In genomic region chr1:192092879-192093660, GRCm38 (mm10) we compare ENCODE assay signal across 8 mouse cellular contexts. TPM values are rescaled to one million over a fixed set of nuclear protein-coding genes. Genes with fewer than 3 reads are reported as not detected.
DNase-seq lines count a peak whose midpoint lies in the region; ATAC-seq and TF ChIP-seq lines count a peak whose summit lies in the region.

No protein-coding gene starts in this region.

- DNase-seq in B cell, adult 2 months: peak; percentile 87 to 91
- DNase-seq in adrenal gland, postnatal 4 days (ENCODE audit: low spot score in 2 of 2): peak; percentile 35 to 71
- DNase-seq in heart, adult 18-20 months: peak; percentile 90 to 94
- DNase-seq in kidney, adult 2 months: peak; percentile 93
- peak; percentile 93 for DNase-seq in midbrain, embryonic 14.5 days
- peak; percentile 83 to 85 for DNase-seq in spleen, adult 2 months (ENCODE audit: low read depth in 1 of 2, low spot score in 2 of 2)

- peak; percentile 98 for TF ChIP-seq CTCF in kidney, adult 2 months (conservative IDR thresholded peaks at IDR 0.05; ENCODE audit: insufficient read depth, insufficient read length, low read depth, low read length)
- TF ChIP-seq CTCF in spleen, adult 2 months (IDR thresholded peaks at IDR 0.05; ENCODE audit: extremely low read depth, insufficient read depth, insufficient read length, insufficient replicate concordance): peak; percentile 89; the same call in 1 of the 2 replicates

- H3K4me2 ChIP-seq in embryonic facial prominence, embryonic 13.5 days: peak overlapping the region; percentile 85
- peak overlapping the region; percentile 88 for H3K4me2 ChIP-seq in limb, embryonic 12.5 days
- peak overlapping the region; percentile 93 for H3K4me2 ChIP-seq in midbrain, embryonic 14.5 days (ENCODE audit: low read length)

- H3K4me3 ChIP-seq in embryonic facial prominence, embryonic 13.5 days: peak overlapping the region; percentile 67
- peak overlapping the region; percentile 18 for H3K4me3 ChIP-seq in kidney, adult 2 months (ENCODE audit: insufficient read depth, low read depth, low read length)
- peak overlapping the region; percentile 59 for H3K4me3 ChIP-seq in limb, embryonic 12.5 days (replicated peaks)
- H3K4me3 ChIP-seq in midbrain, embryonic 14.5 days (replicated peaks; ENCODE audit: low read depth, low read length): peak overlapping the region; percentile 52
- peak overlapping the region; percentile 90; the same call in 1 of the 2 replicates for H3K4me3 ChIP-seq in spleen, adult 2 months (ENCODE audit: extremely low read depth, insufficient read depth, insufficient read length)

- ATAC-seq in embryonic facial prominence, embryonic 13.5 days (ENCODE audit: insufficient number of reproducible peaks, insufficient read depth, low FRiP score, low TSS enrichment, low read depth): peak; percentile 68; the same call in 1 of the 2 replicates
- peak; percentile 50; the same call in 1 of the 2 replicates for ATAC-seq in limb, embryonic 12.5 days (ENCODE audit: insufficient number of reproducible peaks, insufficient read depth, low FRiP score, low TSS enrichment, low read depth)
- peak; percentile 86 for ATAC-seq in midbrain, embryonic 14.5 days (ENCODE audit: low FRiP score, low TSS enrichment)

- H3K9me3 ChIP-seq in embryonic facial prominence, embryonic 13.5 days: no peaks in the 10 kb centered on the region
- no peaks in the 10 kb centered on the region for H3K9me3 ChIP-seq in limb, embryonic 12.5 days
- H3K9me3 ChIP-seq in midbrain, embryonic 14.5 days (ENCODE audit: control insufficient read depth, low read length): no peaks in the 10 kb centered on the region

- H3K27me3 ChIP-seq in embryonic facial prominence, embryonic 13.5 days: no peaks in the 10 kb centered on the region; the same call in none of the 2 replicates
- H3K27me3 ChIP-seq in kidney, adult 2 months (replicated peaks; ENCODE audit: control insufficient read depth, insufficient read depth, low read length): no peaks in the 10 kb centered on the region
- peaks cover 12% of the 10 kb centered on the region for H3K27me3 ChIP-seq in limb, embryonic 12.5 days
- H3K27me3 ChIP-seq in midbrain, embryonic 14.5 days (ENCODE audit: control insufficient read depth, insufficient read depth, low read length): peaks cover 14% of the 10 kb centered on the region
- no peaks in the 10 kb centered on the region for H3K27me3 ChIP-seq in spleen, adult 2 months (ENCODE audit: control insufficient read depth, insufficient read depth, low read length)

- H3K9ac ChIP-seq in embryonic facial prominence, embryonic 13.5 days: peak overlapping the region; percentile 83
- no peak overlapping the region for H3K9ac ChIP-seq in limb, embryonic 12.5 days (replicated peaks)
- peak overlapping the region; percentile 42; the same call in 1 of the 2 replicates for H3K9ac ChIP-seq in midbrain, embryonic 14.5 days (replicated peaks; ENCODE audit: low read length)

- H3K4me1 ChIP-seq in embryonic facial prominence, embryonic 13.5 days: peaks cover 38% of the 10 kb centered on the region
- peaks cover 11% of the 10 kb centered on the region for H3K4me1 ChIP-seq in kidney, adult 2 months (ENCODE audit: control insufficient read depth, insufficient read depth, low read length)
- peaks cover 20% of the 10 kb centered on the region; the same call in 1 of the 2 replicates for H3K4me1 ChIP-seq in limb, embryonic 12.5 days (replicated peaks)
- H3K4me1 ChIP-seq in midbrain, embryonic 14.5 days (ENCODE audit: control insufficient read depth, insufficient read depth, low read length): peaks cover 6% of the 10 kb centered on the region; the same call in 1 of the 2 replicates
- H3K4me1 ChIP-seq in spleen, adult 2 months (ENCODE audit: control insufficient read depth, insufficient read depth, insufficient read length): peaks cover 23% of the 10 kb centered on the region; the same call in 1 of the 2 replicates

- TF ChIP-seq POLR2A in kidney, adult 2 months (IDR thresholded peaks at IDR 0.05; ENCODE audit: low read depth, low read length): no peak
- TF ChIP-seq POLR2A in spleen, adult 2 months (IDR thresholded peaks at IDR 0.05; ENCODE audit: low read depth, low read length): no peak

- H3K27ac ChIP-seq in embryonic facial prominence, embryonic 13.5 days: no peak overlapping the region; the same call in 1 of the 2 replicates
- H3K27ac ChIP-seq in kidney, adult 2 months (ENCODE audit: insufficient read depth, low read depth, low read length): peak overlapping the region; percentile 11; the same call in 1 of the 2 replicates
- no peak overlapping the region for H3K27ac ChIP-seq in limb, embryonic 12.5 days
- no peak overlapping the region for H3K27ac ChIP-seq in midbrain, embryonic 14.5 days (replicated peaks; ENCODE audit: low read depth, low read length)
- peak overlapping the region; percentile 97 for H3K27ac ChIP-seq in spleen, adult 2 months (ENCODE audit: insufficient read depth, low read length)

- H3K36me3 ChIP-seq in embryonic facial prominence, embryonic 13.5 days: peaks cover 4% of the 10 kb centered on the region; the same call in 1 of the 2 replicates
- H3K36me3 ChIP-seq in kidney, adult 2 months (ENCODE audit: control insufficient read depth, insufficient read depth, low read length): no peaks in the 10 kb centered on the region
- 0 out of 2 replicates have a peak, but pooled peaks cover 4% of the 10 kb centered on the region for H3K36me3 ChIP-seq in limb, embryonic 12.5 days
- 0 out of 2 replicates have a peak, but pooled peaks cover under 1% of the 10 kb centered on the region for H3K36me3 ChIP-seq in midbrain, embryonic 14.5 days (ENCODE audit: control insufficient read depth, insufficient read depth, low read length)
- peaks cover 3% of the 10 kb centered on the region; the same call in 1 of the 2 replicates for H3K36me3 ChIP-seq in spleen, adult 2 months (ENCODE audit: control insufficient read depth, insufficient read depth, low read length)

- 30% methylated on average over 16 of the region's 16 CpGs for WGBS in embryonic facial prominence, embryonic 13.5 days
- WGBS in kidney, adult 2 months: 31% methylated on average over 16 of the region's 16 CpGs
- 30% methylated on average over 16 of the region's 16 CpGs for WGBS in limb, embryonic 12.5 days
- WGBS in midbrain, embryonic 14.5 days: 35% methylated on average over 16 of the region's 16 CpGs
- 31% methylated on average over 16 of the region's 16 CpGs for WGBS in spleen, adult 2 months

RNA-seq across cellular contexts. Expression of gene Traf5, which starts 0.7 kb away (rescaled TPM):
- total RNA-seq in adrenal gland, postnatal 4 days (2021): 10 to 100 TPM; 10.7 to 10.8 TPM
- 17.2 and 21.8 TPM in 2 replicates for polyA plus RNA-seq in embryonic facial prominence, embryonic 13.5 days (2015; fragmentation: Nextera tagmentation; extraction: Ambion mirVana)
- total RNA-seq in heart, adult 18-20 months (2021): 1 to 10 TPM; 5.7 to 6.9 TPM
- 10.1 and 13.6 TPM in 2 replicates for polyA plus RNA-seq in kidney, adult 2 months (2012; rRNA removed)
- polyA plus RNA-seq in limb, embryonic 12.5 days (2016; fragmentation: Nextera tagmentation; extraction: Ambion mirVana): 11.1 and 12.8 TPM in 2 replicates
- 0.90 and 2.4 TPM in 2 replicates for polyA plus RNA-seq in midbrain, embryonic 14.5 days (2014; fragmentation: Nextera tagmentation; extraction: Ambion mirVana)
- polyA plus RNA-seq in spleen, adult 2 months (2012; rRNA removed): 31.0 and 32.2 TPM in 2 replicates

RNA-seq across cellular contexts. Expression of gene Rcor3, which starts 44.8 kb away (rescaled TPM):
- 10 to 100 TPM; 50.1 to 50.4 TPM for total RNA-seq in adrenal gland, postnatal 4 days (2021)
- 28.3 and 28.5 TPM in 2 replicates for polyA plus RNA-seq in embryonic facial prominence, embryonic 13.5 days (2015; fragmentation: Nextera tagmentation; extraction: Ambion mirVana)
- 10 to 100 TPM; 26.6 to 30.5 TPM for total RNA-seq in heart, adult 18-20 months (2021)
- 31.1 and 41.2 TPM in 2 replicates for polyA plus RNA-seq in kidney, adult 2 months (2012; rRNA removed)
- polyA plus RNA-seq in limb, embryonic 12.5 days (2016; fragmentation: Nextera tagmentation; extraction: Ambion mirVana): 24.3 and 25.1 TPM in 2 replicates
- polyA plus RNA-seq in midbrain, embryonic 14.5 days (2014; fragmentation: Nextera tagmentation; extraction: Ambion mirVana): 36.3 and 41.4 TPM in 2 replicates
- 16.7 and 18.9 TPM in 2 replicates for polyA plus RNA-seq in spleen, adult 2 months (2012; rRNA removed)

Comparison
In these comparisons a context has a peak if more than half of its experiments do, and no peak if none do; other contexts are left out.
1. H3K27ac ChIP-seq: peak in kidney, adult 2 months (single experiment) and spleen, adult 2 months (single experiment); none in embryonic facial prominence, embryonic 13.5 days (single experiment), limb, embryonic 12.5 days (single experiment) and midbrain, embryonic 14.5 days (single experiment).
2. H3K4me3 ChIP-seq: peak in every context shown above with its lines; median percentile 90 in spleen, adult 2 months; 67 in embryonic facial prominence, embryonic 13.5 days; 59 in limb, embryonic 12.5 days; 52 in midbrain, embryonic 14.5 days; 18 in kidney, adult 2 months.
3. Peak in every context shown above with its lines, with median percentiles within 50 percentile points of each other: DNase-seq, ATAC-seq and H3K4me2 ChIP-seq.